Mouse (Mus musculus): ENCODE measurements at regions not wholly inside any gene's neighbourhood (a gene's known extent, or its start where the extent isn't known, plus 50 kb on each side); places are given as distances from the start of the nearest gene placed in this dataset.

- TF ChIP-seq GATA2 (IDR thresholded peaks at IDR 0.05; ENCODE audit: borderline replicate concordance, low read depth, low read length) (no peak), GATA1 (IDR thresholded peaks at IDR 0.05; ENCODE audit: borderline replicate concordance, low read length) (no peak), CTCF (IDR thresholded peaks at IDR 0.05; ENCODE audit: low read depth, low read length) (no peak), TAL1 (conservative IDR thresholded peaks at IDR 0.05; ENCODE audit: low read depth, low read length) (no peak), POLR2AphosphoS5 (IDR thresholded peaks at IDR 0.05; ENCODE audit: insufficient replicate concordance, low read depth, low read length) (no peak)
- Histone ChIP-seq H3K9me3 (replicated peaks) (no peaks in the 10 kb centered on the region), H3K4me3 (ENCODE audit: low read depth, low read length) (no peak overlapping the region), H3K4me1 (ENCODE audit: insufficient read depth, low read depth, low read length) (no peaks in the 10 kb centered on the region), H3K27me3 (ENCODE audit: insufficient read depth, low read length) (no peaks in the 10 kb centered on the region; the same call in 1 of the 2 replicates), H3K36me3 (replicated peaks) (no peaks in the 10 kb centered on the region)
- DNase-seq (ENCODE audit: low spot score): no peak
- ATAC-seq (ENCODE audit: extremely low read depth, insufficient number of reproducible peaks, low FRiP score, poor library complexity, severe bottlenecking): no peak
These were observed 180.5 kb upstream of the Mbnl1 start for GRCm38 (mm10) chr3:60292142-60292541.

GRCm38 (mm10) chr3:60292940-60293339, 179.7 kb upstream of the Mbnl1 start:
- no peak for TF ChIP-seq GATA1 (IDR thresholded peaks at IDR 0.05; ENCODE audit: borderline replicate concordance, low read length)
- TF ChIP-seq POLR2AphosphoS5 (IDR thresholded peaks at IDR 0.05; ENCODE audit: insufficient replicate concordance, low read depth, low read length): no peak
- TF ChIP-seq GATA2 (IDR thresholded peaks at IDR 0.05; ENCODE audit: borderline replicate concordance, low read depth, low read length): no peak
- no peak for TF ChIP-seq CTCF (IDR thresholded peaks at IDR 0.05; ENCODE audit: low read depth, low read length)
- TF ChIP-seq TAL1 (conservative IDR thresholded peaks at IDR 0.05; ENCODE audit: low read depth, low read length): no peak
- Histone ChIP-seq H3K4me1 (ENCODE audit: insufficient read depth, low read depth, low read length) (no peaks in the 10 kb centered on the region), H3K36me3 (replicated peaks) (no peaks in the 10 kb centered on the region), H3K4me3 (ENCODE audit: low read depth, low read length) (no peak overlapping the region), H3K9me3 (replicated peaks) (no peaks in the 10 kb centered on the region), H3K27me3 (ENCODE audit: insufficient read depth, low read length) (no peaks in the 10 kb centered on the region; the same call in 1 of the 2 replicates)
- ATAC-seq (ENCODE audit: extremely low read depth, insufficient number of reproducible peaks, low FRiP score, poor library complexity, severe bottlenecking) (no peak), DNase-seq (ENCODE audit: low spot score) (no peak)

GRCm38 (mm10) chr3:60305399-60305798, 167.2 kb upstream of the Mbnl1 start:
- H3K27me3 ChIP-seq (ENCODE audit: insufficient read depth, low read length): peaks cover 8% of the 10 kb centered on the region
- H3K36me3 ChIP-seq (replicated peaks): no peaks in the 10 kb centered on the region
- TF ChIP-seq POLR2AphosphoS5 (IDR thresholded peaks at IDR 0.05; ENCODE audit: insufficient replicate concordance, low read depth, low read length) (no peak), GATA2 (IDR thresholded peaks at IDR 0.05; ENCODE audit: borderline replicate concordance, low read depth, low read length) (no peak), TAL1 (conservative IDR thresholded peaks at IDR 0.05; ENCODE audit: low read depth, low read length) (no peak), GATA1 (IDR thresholded peaks at IDR 0.05; ENCODE audit: borderline replicate concordance, low read length) (no peak), CTCF (IDR thresholded peaks at IDR 0.05; ENCODE audit: low read depth, low read length) (no peak)
- H3K4me3 ChIP-seq (ENCODE audit: low read depth, low read length): no peak overlapping the region
- H3K9me3 ChIP-seq (replicated peaks): no peaks in the 10 kb centered on the region
- DNase-seq (ENCODE audit: low spot score) (no peak), ATAC-seq (ENCODE audit: extremely low read depth, insufficient number of reproducible peaks, low FRiP score, poor library complexity, severe bottlenecking) (no peak)
- no peaks in the 10 kb centered on the region; the same call in 1 of the 2 replicates for H3K4me1 ChIP-seq (ENCODE audit: insufficient read depth, low read depth, low read length)

GRCm38 (mm10) chr3:60310402-60310801, 162.2 kb upstream of the Mbnl1 start:
- DNase-seq (ENCODE audit: low spot score): no peak
- Histone ChIP-seq H3K36me3 (replicated peaks) (no peaks in the 10 kb centered on the region), H3K9me3 (replicated peaks) (no peaks in the 10 kb centered on the region), H3K27me3 (ENCODE audit: insufficient read depth, low read length) (peaks cover 13% of the 10 kb centered on the region), H3K4me1 (ENCODE audit: insufficient read depth, low read depth, low read length) (no peaks in the 10 kb centered on the region), H3K4me3 (ENCODE audit: low read depth, low read length) (no peak overlapping the region)
- TF ChIP-seq GATA1 (IDR thresholded peaks at IDR 0.05; ENCODE audit: borderline replicate concordance, low read length) (no peak), CTCF (IDR thresholded peaks at IDR 0.05; ENCODE audit: low read depth, low read length) (no peak), POLR2AphosphoS5 (IDR thresholded peaks at IDR 0.05; ENCODE audit: insufficient replicate concordance, low read depth, low read length) (no peak), TAL1 (conservative IDR thresholded peaks at IDR 0.05; ENCODE audit: low read depth, low read length) (no peak), GATA2 (IDR thresholded peaks at IDR 0.05; ENCODE audit: borderline replicate concordance, low read depth, low read length) (no peak)
- no peak for ATAC-seq (ENCODE audit: extremely low read depth, insufficient number of reproducible peaks, low FRiP score, poor library complexity, severe bottlenecking)

GRCm38 (mm10) chr3:60311178-60311577, 161.5 kb upstream of the Mbnl1 start:
- no peaks in the 10 kb centered on the region for H3K4me1 ChIP-seq (ENCODE audit: insufficient read depth, low read depth, low read length)
- no peak for DNase-seq (ENCODE audit: low spot score)
- no peaks in the 10 kb centered on the region for H3K9me3 ChIP-seq (replicated peaks)
- H3K4me3 ChIP-seq (ENCODE audit: low read depth, low read length): no peak overlapping the region
- peaks cover 13% of the 10 kb centered on the region for H3K27me3 ChIP-seq (ENCODE audit: insufficient read depth, low read length)
- no peak for TF ChIP-seq GATA1 (IDR thresholded peaks at IDR 0.05; ENCODE audit: borderline replicate concordance, low read length)
- no peak for TF ChIP-seq TAL1 (conservative IDR thresholded peaks at IDR 0.05; ENCODE audit: low read depth, low read length)
- TF ChIP-seq POLR2AphosphoS5 (IDR thresholded peaks at IDR 0.05; ENCODE audit: insufficient replicate concordance, low read depth, low read length): no peak
- TF ChIP-seq GATA2 (IDR thresholded peaks at IDR 0.05; ENCODE audit: borderline replicate concordance, low read depth, low read length): no peak
- no peak for TF ChIP-seq CTCF (IDR thresholded peaks at IDR 0.05; ENCODE audit: low read depth, low read length)
- no peaks in the 10 kb centered on the region for H3K36me3 ChIP-seq (replicated peaks)
- no peak for ATAC-seq (ENCODE audit: extremely low read depth, insufficient number of reproducible peaks, low FRiP score, poor library complexity, severe bottlenecking)

GRCm38 (mm10) chr3:60320213-60320936, 152.3 kb upstream of the Mbnl1 start:
- Histone ChIP-seq H3K27me3 (ENCODE audit: insufficient read depth, low read length) (no peaks in the 10 kb centered on the region), H3K9me3 (replicated peaks) (no peaks in the 10 kb centered on the region), H3K4me1 (ENCODE audit: insufficient read depth, low read depth, low read length) (peaks cover 7% of the 10 kb centered on the region), H3K36me3 (replicated peaks) (no peaks in the 10 kb centered on the region), H3K4me3 (ENCODE audit: low read depth, low read length) (no peak overlapping the region)
- ATAC-seq (ENCODE audit: extremely low read depth, insufficient number of reproducible peaks, low FRiP score, poor library complexity, severe bottlenecking) (peak; percentile 15; the same call in 1 of the 2 replicates), DNase-seq (ENCODE audit: low spot score) (no peak)
- TF ChIP-seq CTCF (IDR thresholded peaks at IDR 0.05; ENCODE audit: low read depth, low read length): no peak
- no peak for TF ChIP-seq GATA1 (IDR thresholded peaks at IDR 0.05; ENCODE audit: borderline replicate concordance, low read length)
- no peak for TF ChIP-seq GATA2 (IDR thresholded peaks at IDR 0.05; ENCODE audit: borderline replicate concordance, low read depth, low read length)
- no peak for TF ChIP-seq POLR2AphosphoS5 (IDR thresholded peaks at IDR 0.05; ENCODE audit: insufficient replicate concordance, low read depth, low read length)
- no peak for TF ChIP-seq TAL1 (conservative IDR thresholded peaks at IDR 0.05; ENCODE audit: low read depth, low read length)
